ENCODE assay signal across 19 mouse cellular contexts in genomic region chr6:134555178-134555577, GRCm38 (mm10).
"Had no signal": no experiment of that assay in that cellular context is flagged by ENCODE, and none has a peak within 500 bp of the region (broad histone marks: within the 10 kb centered on the region; RNA-seq: fewer than 3 reads in every experiment).

No protein-coding gene starts in this region.

- H3K36me3 ChIP-seq: kidney, embryonic 15.5 days; liver, embryonic 13.5 days; neural tube, embryonic 12.5 days had no signal

- H3K9ac ChIP-seq: kidney, embryonic 15.5 days; liver, embryonic 13.5 days; lung, embryonic 14.5 days; neural tube, embryonic 12.5 days had no signal

- H3K4me3 ChIP-seq: kidney, embryonic 15.5 days; layer of hippocampus, adult 2 months; liver, embryonic 13.5 days; neural tube, embryonic 12.5 days had no signal

- H3K27me3 ChIP-seq: kidney, embryonic 15.5 days; liver, embryonic 13.5 days; neural tube, embryonic 12.5 days had no signal

- H3K4me2 ChIP-seq: kidney, embryonic 15.5 days; liver, embryonic 13.5 days; lung, embryonic 14.5 days; midbrain, embryonic 11.5 days; neural tube, embryonic 12.5 days had no signal

- ATAC-seq: intestine, embryonic 16.5 days had no signal

- H3K9me3 ChIP-seq: kidney, embryonic 15.5 days; liver, embryonic 13.5 days; neural tube, embryonic 12.5 days had no signal

- H3K27ac ChIP-seq: kidney, embryonic 15.5 days; layer of hippocampus, adult 2 months; liver, embryonic 13.5 days; neural tube, embryonic 12.5 days; stomach, postnatal 0 days had no signal

- DNase-seq: kidney, adult 18-20 months; kidney, postnatal 10 days; layer of hippocampus, adult 9-11 months; liver, embryonic 13.5 days; lung, embryonic 14.5 days; lung, postnatal 36 days; midbrain, embryonic 14.5 days; right cerebral cortex, adult 18-20 months; right cerebral cortex, postnatal 14 days; right cerebral cortex, postnatal 4 days; thymus, adult 2 months; thymus, postnatal 14 days; thymus, postnatal 4 days had no signal
